ENCODE assay signal across 7 mouse cellular contexts in genomic region chr6:120037636-120038365, GRCm38 (mm10). TPM values are rescaled to one million over a fixed set of nuclear protein-coding genes. Genes with fewer than 3 reads are reported as not detected.
DNase-seq lines count a peak whose midpoint lies in the region; ATAC-seq and TF ChIP-seq lines count a peak whose summit lies in the region.

No protein-coding gene starts in this region.

- H3K27ac ChIP-seq in intestine, embryonic 15.5 days: peak overlapping the region; percentile 99

- H3K9ac ChIP-seq in intestine, embryonic 15.5 days: peak overlapping the region; percentile 94

- WGBS in intestine, embryonic 15.5 days: under 1% methylated on average over 78 of the region's 85 CpGs

- no peak for TF ChIP-seq CTCF in Patski (IDR thresholded peaks at IDR 0.05)

- peak; percentile 76 for ATAC-seq in Patski
- ATAC-seq in intestine, embryonic 15.5 days: peak; percentile 87

- H3K36me3 ChIP-seq in intestine, embryonic 15.5 days: no peaks in the 10 kb centered on the region

- CTCF ChIA-PET in Patski (lab: Charles Lee): interaction anchor here (1.5 kb wide), 1 partner anchor 29 kb away, joined by 4 read pairs; no protein-coding TSS in a partner anchor

- H3K4me1 ChIP-seq in intestine, embryonic 15.5 days (replicated peaks): no peaks in the 10 kb centered on the region

- in situ Hi-C loops in Patski (cut with MboI; ENCODE audit: low pct_unique_long_range_greater_than_20kb): no loop called here

- H3K9me3 ChIP-seq in intestine, embryonic 15.5 days: no peaks in the 10 kb centered on the region

- H3K4me2 ChIP-seq in intestine, embryonic 15.5 days (replicated peaks): peak overlapping the region; percentile 85

- DNase-seq in Patski (ENCODE audit: low read depth, low spot score): no peak
- peak; percentile 43 to 67 for DNase-seq in cerebellum, postnatal 36 days
- peak; percentile 43 to 52 for DNase-seq in gastrocnemius, adult 8-10 months (ENCODE audit: low spot score in 2 of 2)
- peak; percentile 44 to 75 for DNase-seq in left cerebral cortex, postnatal 36 days (ENCODE audit: low spot score in 2 of 2)
- DNase-seq in mesoderm, embryonic 11.5 days (ENCODE audit: low read depth, low spot score): peak; percentile 56
- DNase-seq in skeletal muscle tissue, adult 2 months (ENCODE audit: low read depth, low spot score): peak; percentile 47

- intact Hi-C loops in left cerebral cortex, postnatal 36 days (cut with DNase I): loop anchor here (2.0 to 10.0 kb wide), 4 partner anchors 36 to 553 kb away; no protein-coding TSS in a partner anchor

- POLR2A ChIA-PET in Patski (lab: Charles Lee): interaction anchor here (1.0 to 2.2 kb wide), 2 partner anchors 49 to 88 kb away, joined by 3 to 5 read pairs; no protein-coding TSS in a partner anchor

- H3K27me3 ChIP-seq in Patski: no peaks in the 10 kb centered on the region
- H3K27me3 ChIP-seq in intestine, embryonic 15.5 days (replicated peaks): no peaks in the 10 kb centered on the region

- peak overlapping the region; percentile 95 for H3K4me3 ChIP-seq in intestine, embryonic 15.5 days (replicated peaks)

RNA-seq across cellular contexts. Expression of gene Wnk1, which starts 0.7 kb away (rescaled TPM):
- 251 TPM for polyA plus RNA-seq in Patski (2021)
- total RNA-seq in gastrocnemius, adult 8-10 months (2022): 100 to 1,000 TPM; 283 to 518 (median 382) TPM
- 39.5 and 42.6 TPM in 2 replicates for polyA plus RNA-seq in intestine, embryonic 15.5 days (2015; fragmentation: Nextera tagmentation; extraction: Ambion mirVana)
- 100 to 1,000 TPM; 152 to 184 TPM for total RNA-seq in left cerebral cortex, postnatal 36 days (2021)

RNA-seq across cellular contexts. Expression of gene Ninj2, which starts 55.3 kb away (rescaled TPM):
- 0.31 TPM for polyA plus RNA-seq in Patski (2021)
- total RNA-seq in gastrocnemius, adult 8-10 months (2022): not detected
- polyA plus RNA-seq in intestine, embryonic 15.5 days (2015; fragmentation: Nextera tagmentation; extraction: Ambion mirVana): not detected in 2 replicates
- total RNA-seq in left cerebral cortex, postnatal 36 days (2021): 1 to 10 TPM in 1 of 2 experiments, under 1 TPM in 1; 0.66 to 1.8 TPM
